Mouse (Mus musculus) spleen, adult 12 weeks (tissue): Measurements from ENCODE around the gene Zfy2.

ENCODE experiments used
- DNase-seq: peaks from one replicate; pipeline ENCODE4 v3.0.0; 2022; ENCODE audit warnings: low spot score

Zfy2 gene

GRCm38 (mm10) chrY:2170309-2170708 lies at the start of gene Zfy2:
TSS of gene Zfy2 (minus strand) at chrY:2170409.
- DNase-seq, result no peak
